Mouse (Mus musculus): ENCODE measurements around the gene Cavin2.

Cavin2 gene

GRCm38 (mm10) chr1:51288755-51289619 is at the start of gene Cavin2:
Cavin2 (plus strand) TSS chr1:51289126.
- no peak for DNase-seq (ENCODE audit: low read depth)

GRCm38 (mm10) chr1:51241311-51241986 is 47.5 kb upstream of the Cavin2 start:
- DNase-seq (ENCODE audit: low read depth), result no peak

DNA sequence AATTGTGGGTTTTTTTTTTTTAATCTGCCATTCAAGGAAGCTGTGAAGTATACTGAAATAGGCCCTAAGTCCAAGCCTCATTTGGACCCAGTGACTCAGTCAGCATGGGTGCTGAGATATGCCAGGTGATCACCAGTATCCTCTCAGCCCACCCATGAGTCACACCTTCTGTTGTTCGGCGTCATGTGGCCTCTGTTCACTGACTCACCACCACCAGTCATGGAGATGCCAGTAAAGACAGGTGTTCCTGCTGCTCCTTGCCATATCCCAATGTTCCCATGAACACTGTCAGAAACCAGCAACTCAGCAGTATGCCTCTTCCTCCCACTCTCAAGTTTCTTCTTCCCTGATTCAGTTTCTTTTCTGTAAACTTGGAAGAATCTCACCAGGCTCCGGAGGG is 45.6 kb upstream of the Cavin2 start:
- DNase-seq (ENCODE audit: low read depth), result no peak

DNA sequence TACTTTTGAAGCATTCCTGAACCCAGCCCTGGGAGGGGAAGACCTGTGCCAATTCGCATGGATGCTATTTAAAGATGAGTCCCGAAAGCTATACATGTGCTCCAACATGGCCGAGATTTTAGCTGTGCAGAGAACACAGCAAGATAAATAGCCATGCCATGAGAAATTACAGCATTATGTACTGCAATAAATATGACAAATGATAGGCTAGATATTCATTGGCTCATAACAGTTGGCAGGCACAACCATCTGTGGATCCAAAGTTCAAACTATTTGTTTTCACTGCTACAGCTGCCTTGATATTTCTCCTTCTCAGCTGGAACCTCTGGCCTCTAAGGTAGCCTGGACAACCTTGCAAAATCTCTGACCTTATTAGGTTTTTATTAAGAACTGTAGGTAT is 45.1 kb upstream of the Cavin2 start:
- no peak for DNase-seq (ENCODE audit: low read depth)

DNA sequence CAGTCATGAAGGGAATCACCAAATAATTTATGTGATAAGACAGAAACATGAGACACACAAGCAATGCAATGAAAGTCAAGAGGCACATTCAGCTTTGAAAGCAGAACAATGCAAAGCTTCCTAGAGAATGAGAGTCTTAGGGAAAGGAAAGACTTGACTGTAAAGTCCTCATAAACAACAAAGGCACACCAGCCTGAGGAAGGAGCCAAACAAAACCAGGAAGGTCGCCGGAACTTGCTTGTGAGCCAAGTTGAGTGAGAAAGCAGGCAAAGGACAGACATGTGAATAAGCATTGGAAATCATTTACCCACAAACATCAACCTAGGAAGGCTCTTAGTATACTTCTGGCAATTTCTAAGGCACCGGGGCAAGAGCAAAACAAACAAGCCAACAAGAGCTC is 43.5 kb upstream of the Cavin2 start:
- no peak for DNase-seq (ENCODE audit: low read depth)

GRCm38 (mm10) chr1:51250302-51250701 is 38.6 kb upstream of the Cavin2 start:
- DNase-seq (ENCODE audit: low read depth), result no peak

- DNase-seq (ENCODE audit: low read depth), result no peak
Measured at GRCm38 (mm10) chr1:51265118-51265800, 23.7 kb upstream of the Cavin2 start.

DNA sequence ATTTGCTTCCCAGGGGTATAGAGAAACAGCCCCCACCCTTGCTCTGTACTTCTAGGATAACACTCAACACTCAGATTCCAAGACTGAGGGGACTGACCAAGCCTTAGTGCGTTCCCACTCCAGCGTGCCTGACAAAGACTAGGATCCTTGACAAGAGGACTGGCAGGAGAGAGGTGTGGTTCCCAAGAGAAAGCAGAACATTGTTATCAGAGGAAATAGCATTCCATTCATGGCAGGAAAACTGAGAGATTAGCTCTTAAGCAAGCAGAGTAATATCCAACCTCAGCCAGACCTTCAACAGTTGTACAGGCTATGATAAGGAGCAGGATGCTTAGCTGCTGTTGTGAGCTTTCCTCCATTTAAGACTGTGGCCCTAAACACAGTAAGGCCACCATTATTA is 23.0 kb upstream of the Cavin2 start:
- DNase-seq (ENCODE audit: low read depth), result no peak

DNA sequence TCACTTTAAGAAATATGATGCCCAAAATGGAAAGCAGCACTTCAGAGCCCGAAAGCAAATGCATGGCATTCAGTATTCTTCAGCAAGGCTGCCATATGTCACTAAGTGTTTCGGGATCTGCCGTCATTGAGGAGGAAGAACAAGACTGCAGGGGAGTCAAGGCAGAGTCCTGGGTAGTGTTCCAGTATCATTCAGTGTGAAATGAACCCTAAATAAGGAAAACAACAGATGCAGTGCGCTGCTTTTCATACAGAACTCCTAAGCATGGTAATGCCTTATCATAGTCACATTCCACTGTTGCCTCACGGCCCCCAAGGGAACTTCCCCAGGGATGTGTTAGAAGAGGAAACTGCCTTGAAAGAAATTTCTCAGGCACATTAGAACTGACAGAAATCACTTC is 21.8 kb upstream of the Cavin2 start:
- DNase-seq (ENCODE audit: low read depth), result no peak

- DNase-seq (ENCODE audit: low read depth), result no peak
Measured at GRCm38 (mm10) chr1:51268225-51268624, 20.7 kb upstream of the Cavin2 start.

GRCm38 (mm10) chr1:51270196-51270935 is 18.6 kb upstream of the Cavin2 start:
- no peak for DNase-seq (ENCODE audit: low read depth)

- no peak for DNase-seq (ENCODE audit: low read depth)
Measured at GRCm38 (mm10) chr1:51271845-51272244, 17.1 kb upstream of the Cavin2 start.

- DNase-seq (ENCODE audit: low read depth), result no peak
Measured at GRCm38 (mm10) chr1:51272583-51273201, 16.2 kb upstream of the Cavin2 start.

- no peak for DNase-seq (ENCODE audit: low read depth)
Measured at GRCm38 (mm10) chr1:51277879-51278567, 10.9 kb upstream of the Cavin2 start.

DNA sequence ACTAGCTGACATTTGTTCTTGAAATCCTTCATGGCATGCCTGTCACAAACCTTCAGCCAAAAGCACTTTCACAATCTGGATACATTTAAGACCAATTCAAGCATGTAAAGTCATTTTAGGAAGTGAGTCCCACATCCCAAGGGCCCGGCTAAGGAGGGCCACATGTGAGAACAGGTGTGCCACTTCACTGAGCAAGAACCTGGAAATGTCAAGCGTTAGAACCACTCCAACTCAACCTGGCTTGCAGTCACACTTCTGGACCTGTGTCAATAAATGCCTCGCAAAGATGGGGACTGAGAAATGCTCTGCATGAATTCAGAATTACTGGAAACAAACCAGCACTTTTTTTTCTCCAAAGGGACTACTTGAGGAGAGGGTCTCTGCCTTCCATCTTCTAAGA is 725 bp upstream of the Cavin2 start:
- no peak for DNase-seq (ENCODE audit: low read depth)

DNA sequence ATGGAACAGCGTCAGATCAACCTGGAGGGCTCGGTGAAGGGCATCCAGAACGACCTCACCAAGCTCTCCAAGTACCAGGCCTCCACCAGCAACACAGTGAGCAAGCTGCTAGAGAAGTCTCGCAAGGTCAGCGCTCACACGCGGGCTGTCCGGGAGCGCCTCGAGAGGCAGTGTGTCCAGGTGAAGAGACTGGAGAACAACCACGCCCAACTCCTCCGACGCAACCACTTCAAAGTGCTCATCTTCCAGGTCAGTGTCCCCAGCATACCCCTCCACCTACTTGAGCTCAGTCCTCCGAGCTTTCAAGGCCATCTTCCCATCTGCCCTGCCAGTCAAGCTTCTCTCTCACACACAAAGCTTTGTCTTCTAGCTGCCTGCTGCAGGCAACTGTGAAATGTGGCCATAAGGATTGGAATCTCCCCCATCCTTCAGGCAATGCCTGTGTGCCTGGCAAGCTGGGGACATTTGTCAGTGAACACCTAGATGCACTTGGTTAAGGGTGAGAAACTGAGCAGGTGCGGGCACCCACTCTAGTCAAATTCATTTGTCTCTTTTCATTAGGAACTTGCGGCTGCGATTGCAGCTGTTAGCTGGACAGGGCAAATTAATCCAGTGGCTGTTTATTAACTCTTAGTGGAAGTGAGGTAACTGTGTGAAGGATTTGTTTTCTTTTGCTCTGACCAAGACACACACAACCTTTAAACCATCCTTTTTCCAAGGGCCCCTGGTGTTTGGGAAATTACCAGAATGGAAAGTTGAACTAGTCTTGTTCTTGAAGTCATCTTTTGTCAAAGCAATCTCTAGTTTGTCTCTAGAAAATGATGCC is 907 bp downstream of the Cavin2 start:
- no peak for DNase-seq (ENCODE audit: low read depth)

GRCm38 (mm10) chr1:51290634-51291033 is 1.7 kb downstream of the Cavin2 start:
- DNase-seq (ENCODE audit: low read depth), result no peak

DNA sequence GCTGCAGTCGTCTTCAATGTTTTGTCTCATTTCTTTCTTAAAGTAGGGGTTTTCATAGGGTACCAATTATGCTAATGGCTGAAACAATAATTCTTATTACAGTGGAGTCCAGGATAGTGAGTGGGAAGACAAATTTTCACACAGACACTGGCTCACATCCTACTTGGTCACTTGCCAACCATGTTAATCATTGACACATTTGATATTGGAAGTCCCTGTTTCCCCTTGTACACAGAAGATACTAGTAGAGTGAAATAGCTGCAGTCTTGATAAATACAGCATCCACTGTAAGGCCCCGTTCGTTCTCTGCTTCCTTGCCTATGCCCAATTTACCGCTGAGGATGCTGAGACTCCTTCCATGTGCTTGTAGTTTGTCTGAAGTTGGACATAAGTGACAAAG is 3.4 kb downstream of the Cavin2 start:
- DNase-seq (ENCODE audit: low read depth), result no peak

GRCm38 (mm10) chr1:51300295-51300930 is 11.5 kb downstream of the Cavin2 start:
- no peak for DNase-seq (ENCODE audit: low read depth)

DNA sequence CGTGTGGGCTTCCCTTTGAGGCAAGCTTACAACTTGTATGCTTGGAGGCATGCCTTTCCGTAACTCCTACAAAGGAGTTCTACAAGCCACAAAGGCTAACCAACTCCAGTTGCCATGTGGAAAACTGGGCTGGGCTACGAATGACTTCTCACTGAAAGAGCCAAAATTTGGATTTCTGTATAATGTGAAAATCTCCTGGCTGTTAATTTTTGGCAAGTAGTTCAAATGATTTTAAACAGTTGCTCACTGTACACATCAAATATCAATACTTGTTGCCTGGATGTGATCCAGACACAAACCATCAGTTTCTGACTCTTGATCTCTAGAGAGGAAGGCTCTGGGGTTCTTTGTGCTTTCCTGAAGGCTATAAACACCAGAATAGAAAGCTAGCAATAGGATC is 18.1 kb downstream of the Cavin2 start:
- no peak for DNase-seq (ENCODE audit: low read depth)
